Mouse (Mus musculus): ENCODE data around the gene Sema4b.

Gene Sema4b

GRCm38 (mm10) chr7:80186531-80187296 is at the start of gene Sema4b:
Gene Sema4b (plus strand): TSS chr7:80186841.
- peak; percentile 88 for DNase-seq

- no peak for DNase-seq
These were observed 48.3 kb upstream of the Sema4b start for GRCm38 (mm10) chr7:80138375-80138774.

- peak; percentile 88 for DNase-seq
These were observed 45.8 kb upstream of the Sema4b start for GRCm38 (mm10) chr7:80140815-80141214.

GRCm38 (mm10) chr7:80143331-80144273 is 43.0 kb upstream of the Sema4b start:
- peak; percentile 51 for DNase-seq

- no peak for DNase-seq
These were observed 41.9 kb upstream of the Sema4b start for GRCm38 (mm10) chr7:80144695-80145094.

GRCm38 (mm10) chr7:80146077-80146476 is 40.6 kb upstream of the Sema4b start:
- DNase-seq = no peak

GRCm38 (mm10) chr7:80149356-80149755 is 37.3 kb upstream of the Sema4b start:
- DNase-seq = no peak

GRCm38 (mm10) chr7:80152152-80152551 is 34.5 kb upstream of the Sema4b start:
- DNase-seq = peak; percentile 61

- DNase-seq = no peak
These were observed 33.9 kb upstream of the Sema4b start for GRCm38 (mm10) chr7:80152756-80153155.

- DNase-seq = no peak
These were observed 32.0 kb upstream of the Sema4b start for GRCm38 (mm10) chr7:80154689-80155088.

- peak; percentile 75 for DNase-seq
These were observed 29.9 kb upstream of the Sema4b start for GRCm38 (mm10) chr7:80156711-80157227.

GRCm38 (mm10) chr7:80158496-80159268 is 28.0 kb upstream of the Sema4b start:
- no peak for DNase-seq

- DNase-seq = no peak
These were observed 26.2 kb upstream of the Sema4b start for GRCm38 (mm10) chr7:80160293-80160944.

- no peak for DNase-seq
These were observed 25.7 kb upstream of the Sema4b start for GRCm38 (mm10) chr7:80160945-80161306.

GRCm38 (mm10) chr7:80165432-80165831 is 21.2 kb upstream of the Sema4b start:
- DNase-seq = no peak

- peak; percentile 34 for DNase-seq
These were observed 19.9 kb upstream of the Sema4b start for GRCm38 (mm10) chr7:80166740-80167139.

- no peak for DNase-seq
These were observed 16.8 kb upstream of the Sema4b start for GRCm38 (mm10) chr7:80169847-80170246.

- DNase-seq = no peak
These were observed 15.3 kb upstream of the Sema4b start for GRCm38 (mm10) chr7:80171345-80171744.

GRCm38 (mm10) chr7:80172069-80172956 is 14.3 kb upstream of the Sema4b start:
- DNase-seq = no peak

- DNase-seq = no peak
These were observed 10.5 kb upstream of the Sema4b start for GRCm38 (mm10) chr7:80176159-80176558.

- no peak for DNase-seq
These were observed 9.2 kb upstream of the Sema4b start for GRCm38 (mm10) chr7:80177438-80177837.
